Mouse (Mus musculus): Measurements from ENCODE around the gene Cdh19.

The Cdh19 gene

GRCm38 (mm10) chr1:110977484-110977883 is at the start of gene Cdh19:
Cdh19 (minus strand) TSS chr1:110977584.
- DNase-seq = no peak

- DNase-seq = no peak
Observed at GRCm38 (mm10) chr1:111020434-111021060, 43.2 kb upstream of the Cdh19 start.

GRCm38 (mm10) chr1:111017640-111018039 is 40.3 kb upstream of the Cdh19 start:
- no peak for DNase-seq

- no peak for DNase-seq
Observed at GRCm38 (mm10) chr1:110989824-110990223, 12.4 kb upstream of the Cdh19 start.

- DNase-seq = no peak
Observed at GRCm38 (mm10) chr1:110969201-110969600, 8.2 kb downstream of the Cdh19 start.

- no peak for DNase-seq
Observed at GRCm38 (mm10) chr1:110909752-110910151, 67.6 kb downstream of the Cdh19 start.

- no peak for DNase-seq
Observed at GRCm38 (mm10) chr1:110909218-110909617, 68.2 kb downstream of the Cdh19 start.

GRCm38 (mm10) chr1:110904266-110904665 is 73.1 kb downstream of the Cdh19 start:
- DNase-seq = no peak
